Mouse (Mus musculus) ES-Bruce4 (cell line): ENCODE results near the gene Lrig1.

Source experiments
- CTCF ChIP-seq: IDR thresholded peaks from one replicate; pipeline ENCODE4 v1.8.1; 2011; ENCODE audit warnings: low read depth, low read length
- EP300 ChIP-seq: IDR thresholded peaks from 2 replicates; pipeline ENCODE4 v1.6.1; 2011; ENCODE audit warnings: low read depth, low read length; ENCODE audit not compliant: insufficient read depth
- POLR2A ChIP-seq: IDR thresholded peaks from one replicate; pipeline ENCODE4 v1.8.1; 2011; ENCODE audit warnings: low read length; ENCODE audit not compliant: insufficient read depth

GRCm38 (mm10) chr6:94595206-94595605 lies 104.8 kb downstream of the Lrig1 start:
- TF ChIP-seq CTCF: no peak
- TF ChIP-seq POLR2A: no peak
- TF ChIP-seq EP300: no peak
